Mouse (Mus musculus) heart, embryonic 12.5 days (tissue): ENCODE data around the gene Glmn. TPM values are rescaled to one million over a fixed set of nuclear protein-coding genes. Genes with fewer than 3 reads are reported as not detected.

Experiments used
- ATAC-seq: fragments of 200-750 bp; cut with Nextera tagmentation; 2 replicates; pipeline ENCODE4 v1.8.0; 2017; ENCODE audit warnings: moderate TSS enrichment, moderate library complexity; ENCODE audit not compliant: insufficient number of reproducible peaks, low FRiP score
- H3K27ac ChIP-seq: fragments of 300-500 bp; sonication (generic); 2 replicates; pipeline ENCODE4 v1.5.1; 2016; ENCODE audit warnings: mild to moderate bottlenecking, moderate library complexity; ENCODE audit not compliant: poor library complexity, severe bottlenecking
- H3K27me3 ChIP-seq: fragments of 300-500 bp; sonication (generic); replicated peaks from 2 replicates; pipeline ENCODE4 v1.6.1; 2016; ENCODE audit warnings: mild to moderate bottlenecking, moderate library complexity
- H3K36me3 ChIP-seq: fragments of 300-500 bp; sonication (generic); 2 replicates; pipeline ENCODE4 v1.6.1; 2016; ENCODE audit warnings: mild to moderate bottlenecking, moderate library complexity
- H3K4me1 ChIP-seq: fragments of 300-500 bp; sonication (generic); replicated peaks from 2 replicates; pipeline ENCODE4 v1.6.1; 2016; ENCODE audit warnings: mild to moderate bottlenecking
- H3K4me2 ChIP-seq: fragments of 300-500 bp; sonication (generic); 2 replicates; pipeline ENCODE4 v1.6.1; 2016; ENCODE audit warnings: mild to moderate bottlenecking, moderate library complexity
- H3K4me3 ChIP-seq: fragments of 300-500 bp; sonication (generic); 2 replicates; pipeline ENCODE4 v1.5.1; 2016; ENCODE audit warnings: mild to moderate bottlenecking
- H3K9ac ChIP-seq: fragments of 300-500 bp; sonication (generic); 2 replicates; pipeline ENCODE4 v1.6.1; 2016; ENCODE audit warnings: mild to moderate bottlenecking, moderate library complexity
- H3K9me3 ChIP-seq: fragments of 300-500 bp; sonication (generic); replicated peaks from 2 replicates; pipeline ENCODE4 v1.6.1; 2016; ENCODE audit warnings: mild to moderate bottlenecking, moderate library complexity
- WGBS: fragments of 180-500 bp; shearing (Covaris S2); methylation state at CpG from one replicate; pipeline ENCODE4 v1.1.7; 2016; 5-methylcytosine and 5-hydroxymethylcytosine counted together
- polyA plus RNA-seq: library from polyadenylated mRNA; unstranded; fragments of >200 nt; fragmentation: Nextera tagmentation; extraction: Ambion mirVana; gene quantifications from 2 replicates; pipeline ENCODE4 v1.2.1, GENCODE M21; 2016

The Glmn gene
- polyA plus RNA-seq, 1 experiment from 2014 or later, result 27.1 TPM

- Histone ChIP-seq H3K27ac (no peak overlapping the region), H3K9ac (no peak overlapping the region), H3K27me3 (no peaks in the 10 kb centered on the region), H3K36me3 (peaks cover 51% of the 10 kb centered on the region), H3K4me3 (no peak overlapping the region), H3K4me2 (no peak overlapping the region), H3K4me1 (no peaks in the 10 kb centered on the region), H3K9me3 (no peaks in the 10 kb centered on the region)
- ATAC-seq, result no peak
- 73% methylated on average over 3 of the region's 3 CpGs for WGBS
These were observed 40.7 kb downstream of the Glmn start for GRCm38 (mm10) chr5:107556969-107557368.

GRCm38 (mm10) chr5:107554336-107554735, 43.4 kb downstream of the Glmn start:
- no peak overlapping the region for H3K4me2 ChIP-seq
- 82% methylated on average over 5 of the region's 5 CpGs for WGBS
- no peaks in the 10 kb centered on the region for H3K27me3 ChIP-seq
- no peak overlapping the region for H3K9ac ChIP-seq
- no peaks in the 10 kb centered on the region for H3K9me3 ChIP-seq
- H3K4me1 ChIP-seq, result peaks cover 1% of the 10 kb centered on the region; the same call in 1 of the 2 replicates
- peaks cover 47% of the 10 kb centered on the region for H3K36me3 ChIP-seq
- H3K4me3 ChIP-seq, result no peak overlapping the region
- ATAC-seq, result no peak
- no peak overlapping the region for H3K27ac ChIP-seq

- H3K9me3 ChIP-seq, result no peaks in the 10 kb centered on the region
- H3K27me3 ChIP-seq, result no peaks in the 10 kb centered on the region
- H3K36me3 ChIP-seq, result peaks cover 35% of the 10 kb centered on the region
- H3K4me3 ChIP-seq, result no peak overlapping the region
- H3K4me1 ChIP-seq, result peaks cover 7% of the 10 kb centered on the region; the same call in 1 of the 2 replicates
- H3K4me2 ChIP-seq, result no peak overlapping the region
- ATAC-seq, result no peak
- H3K27ac ChIP-seq, result no peak overlapping the region
- WGBS, result 79% methylated on average over 3 of the region's 3 CpGs
- no peak overlapping the region for H3K9ac ChIP-seq
These were observed 49.2 kb downstream of the Glmn start for GRCm38 (mm10) chr5:107548444-107548843.

- H3K9ac ChIP-seq, result no peak overlapping the region
- H3K36me3 ChIP-seq, result peaks cover 33% of the 10 kb centered on the region
- no peak overlapping the region for H3K4me3 ChIP-seq
- no peak overlapping the region for H3K27ac ChIP-seq
- H3K27me3 ChIP-seq, result no peaks in the 10 kb centered on the region
- WGBS, result 66% methylated on average over 3 of the region's 3 CpGs
- ATAC-seq, result peak; percentile 91
- H3K4me2 ChIP-seq, result no peak overlapping the region
- peaks cover 7% of the 10 kb centered on the region; the same call in 1 of the 2 replicates for H3K4me1 ChIP-seq
- no peaks in the 10 kb centered on the region for H3K9me3 ChIP-seq
These were observed 49.7 kb downstream of the Glmn start for GRCm38 (mm10) chr5:107547955-107548354.

GRCm38 (mm10) chr5:107545927-107546326, 51.8 kb downstream of the Glmn start:
- H3K27ac ChIP-seq, result no peak overlapping the region
- ATAC-seq, result no peak
- WGBS, result 80% methylated on average over 4 of the region's 4 CpGs
- no peak overlapping the region for H3K9ac ChIP-seq
- peaks cover 7% of the 10 kb centered on the region; the same call in 1 of the 2 replicates for H3K4me1 ChIP-seq
- H3K9me3 ChIP-seq, result no peaks in the 10 kb centered on the region
- H3K4me3 ChIP-seq, result no peak overlapping the region
- H3K27me3 ChIP-seq, result no peaks in the 10 kb centered on the region
- no peak overlapping the region for H3K4me2 ChIP-seq
- H3K36me3 ChIP-seq, result peaks cover 19% of the 10 kb centered on the region

- H3K9ac ChIP-seq, result no peak overlapping the region
- no peak overlapping the region for H3K27ac ChIP-seq
- 49% methylated on average over 7 of the region's 7 CpGs for WGBS
- ATAC-seq, result no peak
- H3K4me3 ChIP-seq, result no peak overlapping the region
- H3K36me3 ChIP-seq, result no peaks in the 10 kb centered on the region
- H3K4me1 ChIP-seq, result no peaks in the 10 kb centered on the region
- no peak overlapping the region for H3K4me2 ChIP-seq
- H3K9me3 ChIP-seq, result no peaks in the 10 kb centered on the region
- no peaks in the 10 kb centered on the region for H3K27me3 ChIP-seq
These were observed 56.0 kb downstream of the Glmn start for GRCm38 (mm10) chr5:107541696-107542095.

- Histone ChIP-seq H3K4me2 (no peak within 1 kb of the TSS), H3K4me1 (no peaks in the 10 kb centered on the region), H3K4me3 (no peak within 1 kb of the TSS), H3K9me3 (no peaks in the 10 kb centered on the region), H3K36me3 (no peaks in the 10 kb centered on the region), H3K9ac (no peak within 1 kb of the TSS), H3K27me3 (no peaks in the 10 kb centered on the region), H3K27ac (no peak within 1 kb of the TSS)
- WGBS, result 65% methylated on average over 15 of the region's 15 CpGs
- peak; percentile 64 for ATAC-seq
These were observed 63.1 kb downstream of the Glmn start, which contains the start of gene 1700028K03Rik for GRCm38 (mm10) chr5:107534581-107534980. Gene 1700028K03Rik, plus strand, starts transcription at chr5:107534709.

GRCm38 (mm10) chr5:107533590-107533989, 64.1 kb downstream of the Glmn start:
- no peak overlapping the region for H3K4me3 ChIP-seq
- no peaks in the 10 kb centered on the region for H3K4me1 ChIP-seq
- WGBS, result 35% methylated on average over 2 of the region's 2 CpGs
- no peak overlapping the region for H3K4me2 ChIP-seq
- H3K27ac ChIP-seq, result no peak overlapping the region
- H3K9me3 ChIP-seq, result no peaks in the 10 kb centered on the region
- H3K27me3 ChIP-seq, result no peaks in the 10 kb centered on the region
- H3K9ac ChIP-seq, result no peak overlapping the region
- H3K36me3 ChIP-seq, result no peaks in the 10 kb centered on the region
- no peak for ATAC-seq

GRCm38 (mm10) chr5:107528856-107529255, 68.8 kb downstream of the Glmn start:
- H3K4me3 ChIP-seq, result no peak overlapping the region
- no peaks in the 10 kb centered on the region for H3K27me3 ChIP-seq
- WGBS, result 75% methylated on average over 3 of the region's 3 CpGs
- H3K9ac ChIP-seq, result no peak overlapping the region
- no peaks in the 10 kb centered on the region for H3K9me3 ChIP-seq
- no peaks in the 10 kb centered on the region for H3K4me1 ChIP-seq
- H3K4me2 ChIP-seq, result no peak overlapping the region
- H3K36me3 ChIP-seq, result no peaks in the 10 kb centered on the region
- ATAC-seq, result no peak
- no peak overlapping the region for H3K27ac ChIP-seq

GRCm38 (mm10) chr5:107524281-107524680, 73.4 kb downstream of the Glmn start:
- Histone ChIP-seq H3K27me3 (no peaks in the 10 kb centered on the region), H3K4me3 (no peak overlapping the region), H3K27ac (no peak overlapping the region), H3K9me3 (no peaks in the 10 kb centered on the region), H3K4me1 (0 out of 2 replicates have a peak, but pooled peaks cover 2% of the 10 kb centered on the region), H3K9ac (no peak overlapping the region), H3K36me3 (no peaks in the 10 kb centered on the region), H3K4me2 (no peak overlapping the region)
- WGBS, result 75% methylated on average over 10 of the region's 10 CpGs
- ATAC-seq, result no peak

- H3K9ac ChIP-seq, result no peak overlapping the region
- H3K27ac ChIP-seq, result no peak overlapping the region
- no peak overlapping the region for H3K4me3 ChIP-seq
- ATAC-seq, result no peak
- WGBS, result 68% methylated on average over 7 of the region's 7 CpGs
- no peaks in the 10 kb centered on the region for H3K27me3 ChIP-seq
- H3K36me3 ChIP-seq, result no peaks in the 10 kb centered on the region
- no peak overlapping the region for H3K4me2 ChIP-seq
- H3K4me1 ChIP-seq, result 0 out of 2 replicates have a peak, but pooled peaks cover 2% of the 10 kb centered on the region
- no peaks in the 10 kb centered on the region for H3K9me3 ChIP-seq
These were observed 75.8 kb downstream of the Glmn start for GRCm38 (mm10) chr5:107521897-107522296.

- no peak for ATAC-seq
- Histone ChIP-seq H3K9me3 (no peaks in the 10 kb centered on the region), H3K36me3 (no peaks in the 10 kb centered on the region), H3K4me3 (no peak overlapping the region), H3K9ac (no peak overlapping the region), H3K4me2 (no peak overlapping the region), H3K27me3 (no peaks in the 10 kb centered on the region), H3K4me1 (0 out of 2 replicates have a peak, but pooled peaks cover 2% of the 10 kb centered on the region), H3K27ac (no peak overlapping the region)
- WGBS, result 85% methylated on average over 6 of the region's 6 CpGs
These were observed 76.3 kb downstream of the Glmn start for GRCm38 (mm10) chr5:107521386-107521785.
